Mouse (Mus musculus) MEL (cell line): ENCODE results near the gene Ghrl. TPM values are rescaled to one million over a fixed set of nuclear protein-coding genes. Genes with fewer than 3 reads are reported as not detected.

ENCODE experiments used
- DNase-seq: peaks from one replicate; pipeline ENCODE4 v3.0.0; 2011; ENCODE audit warnings: low read depth, low spot score
- H3K27ac ChIP-seq: 2 replicates; pipeline ENCODE4 v1.5.1; 2012; ENCODE audit warnings: low read depth, mild to moderate bottlenecking, control low read depth, low read length, moderate library complexity; ENCODE audit not compliant: control insufficient read depth
- H3K27me3 ChIP-seq, 2 experiments: fragments of 150-350 bp in 1 of 2; sonication (generic) in 1 of 2; 2 replicates each; pipeline ENCODE4 v1.6.1; 2012; ENCODE audit warnings: low read length in 2 of 2, mild to moderate bottlenecking in 2 of 2, improper control_type of control experiment in 1 of 2, moderate library complexity in 1 of 2; ENCODE audit not compliant: insufficient read depth in 2 of 2, control insufficient read depth in 1 of 2
- H3K36me3 ChIP-seq, 2 experiments: 2 replicates each; pipeline ENCODE4 v1.6.1; 2012 to 2014; ENCODE audit warnings: low read length in 2 of 2, improper control_type of control experiment in 1 of 2, inconsistent platforms in 1 of 2, mild to moderate bottlenecking in 1 of 2; ENCODE audit not compliant: insufficient read depth in 2 of 2, control insufficient read depth in 1 of 2
- H3K4me1 ChIP-seq, 2 experiments: fragments of 150-350 bp in 1 of 2; sonication (generic) in 1 of 2; 2 replicates each; pipeline ENCODE4 v1.6.1; 2012; ENCODE audit warnings: low read length in 2 of 2, improper control_type of control experiment in 1 of 2, mild to moderate bottlenecking in 1 of 2; ENCODE audit not compliant: insufficient read depth in 2 of 2, control insufficient read depth in 1 of 2
- H3K4me3 ChIP-seq, 2 experiments: fragments of 150-350 bp in 1 of 2; sonication (generic) in 1 of 2; 2 replicates each; pipeline ENCODE4 v1.5.1; 2012; ENCODE audit warnings: low read depth in 2 of 2, low read length in 2 of 2, mild to moderate bottlenecking in 2 of 2, moderate library complexity in 2 of 2, control low read depth in 1 of 2, improper control_type of control experiment in 1 of 2; ENCODE audit not compliant: control insufficient read depth in 1 of 2, insufficient read depth in 1 of 2
- H3K79me2 ChIP-seq: 2 replicates; pipeline ENCODE4 v1.6.1; 2012; ENCODE audit warnings: mild to moderate bottlenecking, low read length, moderate library complexity; ENCODE audit not compliant: control insufficient read depth, poor library complexity, insufficient read depth
- H3K9ac ChIP-seq: 2 replicates; pipeline ENCODE4 v1.6.1; 2012; ENCODE audit warnings: low read depth, mild to moderate bottlenecking, control low read depth, low read length, moderate library complexity; ENCODE audit not compliant: control insufficient read depth, poor library complexity, severe bottlenecking
- H3K9me3 ChIP-seq: fragments of 150-350 bp; sonication (generic); replicated peaks from 2 replicates; pipeline ENCODE4 v1.6.1; 2012; ENCODE audit warnings: mild to moderate bottlenecking, low read length, improper control_type of control experiment, moderate library complexity; ENCODE audit not compliant: insufficient read depth
- CHD1 ChIP-seq: IDR thresholded peaks from 2 replicates; pipeline ENCODE4 v1.6.1; 2012; ENCODE audit warnings: low read depth, mild to moderate bottlenecking, inconsistent platforms, low read length, improper control_type of control experiment
- CTCF ChIP-seq, 3 experiments: IDR thresholded peaks in 2 of 3; conservative IDR thresholded peaks in 1 of 3; 2 replicates each; pipeline ENCODE4 v1.5.1; 2011 to 2012; ENCODE audit warnings: low read length in 3 of 3, low read depth in 2 of 3, mild to moderate bottlenecking in 2 of 3, improper control_type of control experiment in 1 of 3, inconsistent platforms in 1 of 3, mixed read lengths in 1 of 3, moderate library complexity in 1 of 3; ENCODE audit not compliant: control insufficient read depth in 1 of 3, insufficient read depth in 1 of 3, poor library complexity in 1 of 3, severe bottlenecking in 1 of 3
- ELF1 ChIP-seq: IDR thresholded peaks from 2 replicates; pipeline ENCODE4 v1.6.1; 2014; ENCODE audit warnings: low read depth, mild to moderate bottlenecking, inconsistent platforms, low read length, improper control_type of control experiment, moderate library complexity
- EP300 ChIP-seq, 2 experiments: IDR thresholded peaks; 2 replicates each; pipeline ENCODE4 v1.6.1; 2011; ENCODE audit warnings: improper control_type of control experiment in 2 of 2, low read length in 2 of 2, low read depth in 1 of 2, mild to moderate bottlenecking in 1 of 2
- GABPA ChIP-seq: IDR thresholded peaks from 2 replicates; pipeline ENCODE4 v1.6.1; 2012; ENCODE audit warnings: low read depth, mild to moderate bottlenecking, inconsistent platforms, low read length, improper control_type of control experiment, moderate library complexity
- GATA1 ChIP-seq: IDR thresholded peaks from 2 replicates; pipeline ENCODE4 v1.6.1; 2011; ENCODE audit warnings: low read depth, low read length, improper control_type of control experiment
- HCFC1 ChIP-seq: IDR thresholded peaks from 2 replicates; pipeline ENCODE4 v1.6.1; 2012; ENCODE audit warnings: low read depth, mild to moderate bottlenecking, inconsistent platforms, low read length, improper control_type of control experiment, moderate library complexity
- KAT2A ChIP-seq: conservative IDR thresholded peaks from 2 replicates; pipeline ENCODE4 v1.6.1; 2012; ENCODE audit warnings: low read depth, low read length, improper control_type of control experiment, inconsistent platforms
- MAZ ChIP-seq: IDR thresholded peaks from 2 replicates; pipeline ENCODE4 v1.6.1; 2012; ENCODE audit warnings: low read depth, mild to moderate bottlenecking, inconsistent platforms, low read length, improper control_type of control experiment
- MEF2A ChIP-seq: IDR thresholded peaks from 2 replicates; pipeline ENCODE4 v1.6.1; 2014; ENCODE audit warnings: low read depth, mild to moderate bottlenecking, inconsistent platforms, low read length, improper control_type of control experiment; ENCODE audit not compliant: poor library complexity, insufficient replicate concordance, severe bottlenecking; ENCODE audit errors: extremely low read depth
- MXI1 ChIP-seq: IDR thresholded peaks from 2 replicates; pipeline ENCODE4 v1.6.1; 2011; ENCODE audit warnings: mild to moderate bottlenecking, low read depth, low read length, improper control_type of control experiment
- MYB ChIP-seq: IDR thresholded peaks from 2 replicates; pipeline ENCODE4 v1.6.1; 2011; ENCODE audit warnings: mild to moderate bottlenecking, low read depth, low read length, improper control_type of control experiment
- MYC ChIP-seq: IDR thresholded peaks from 2 replicates; pipeline ENCODE4 v1.6.1; 2011; ENCODE audit warnings: low read depth, mild to moderate bottlenecking, low read length, improper control_type of control experiment, moderate library complexity
- NELFE ChIP-seq: IDR thresholded peaks from 2 replicates; pipeline ENCODE4 v1.6.1; 2011; ENCODE audit warnings: low read depth, low read length, improper control_type of control experiment
- NRF1 ChIP-seq: IDR thresholded peaks from 2 replicates; pipeline ENCODE4 v1.6.1; 2014; ENCODE audit warnings: low read depth, mild to moderate bottlenecking, inconsistent platforms, low read length, improper control_type of control experiment, moderate library complexity; ENCODE audit not compliant: poor library complexity, insufficient read depth, severe bottlenecking
- POLR2A ChIP-seq, 2 experiments: IDR thresholded peaks; 2 replicates each; pipeline ENCODE4 v1.6.1; 2011 to 2012; ENCODE audit warnings: low read length in 2 of 2, mild to moderate bottlenecking in 2 of 2, control low read depth in 1 of 2, improper control_type of control experiment in 1 of 2, low read depth in 1 of 2, moderate library complexity in 1 of 2; ENCODE audit not compliant: control insufficient read depth in 1 of 2, insufficient read depth in 1 of 2, poor library complexity in 1 of 2
- POLR2AphosphoS5 ChIP-seq: IDR thresholded peaks from 2 replicates; pipeline ENCODE4 v1.6.1; 2012; ENCODE audit warnings: low read depth, borderline replicate concordance, mild to moderate bottlenecking, inconsistent platforms, low read length, moderate library complexity, mixed read lengths
- RAD21 ChIP-seq: IDR thresholded peaks from 2 replicates; pipeline ENCODE4 v1.6.1; 2011; ENCODE audit warnings: mild to moderate bottlenecking, low read depth, low read length, improper control_type of control experiment
- RCOR1 ChIP-seq: IDR thresholded peaks from 2 replicates; pipeline ENCODE4 v1.6.1; 2012; ENCODE audit warnings: low read depth, mild to moderate bottlenecking, inconsistent platforms, low read length, improper control_type of control experiment
- TBP ChIP-seq: IDR thresholded peaks from 2 replicates; pipeline ENCODE4 v1.8.0; 2011; ENCODE audit warnings: low read depth, low read length, improper control_type of control experiment
- UBTF ChIP-seq: IDR thresholded peaks from 2 replicates; pipeline ENCODE4 v1.6.1; 2012; ENCODE audit warnings: low read depth, mild to moderate bottlenecking, inconsistent platforms, low read length, improper control_type of control experiment, moderate library complexity, borderline replicate concordance; ENCODE audit not compliant: insufficient read depth
- USF2 ChIP-seq, 2 experiments: IDR thresholded peaks; 2 replicates each; pipeline ENCODE4 v1.6.1; 2011 to 2012; ENCODE audit warnings: improper control_type of control experiment in 2 of 2, low read length in 2 of 2, borderline replicate concordance in 1 of 2, inconsistent platforms in 1 of 2, low read depth in 1 of 2, mild to moderate bottlenecking in 1 of 2; ENCODE audit not compliant: insufficient read depth in 1 of 2
- ZC3H11A ChIP-seq: IDR thresholded peaks from 2 replicates; pipeline ENCODE4 v1.6.1; 2012; ENCODE audit warnings: low read depth, mild to moderate bottlenecking, inconsistent platforms, low read length, improper control_type of control experiment
- polyA plus RNA-seq, 2 experiments: library from polyadenylated mRNA; stranded (reverse) in 1 of 2; unstranded in 1 of 2; fragments of >175 nt in 1 of 2; fragments of >200 nt in 1 of 2; gene quantifications; 2 replicates each; pipeline versions ENCODE4 v1.2.1 to v1.2.4; 2012; ENCODE audit warnings: low replicate concordance in 2 of 2, low read depth in 1 of 2; ENCODE audit not compliant: insufficient read length in 2 of 2, insufficient read depth in 1 of 2, missing spikeins in 1 of 2
- total RNA-seq: library from RNA; depleted of rRNA; stranded (reverse); fragments of 300-350 nt; gene quantifications from 2 replicates; pipeline ENCODE4 v1.2.3, GENCODE M21; 2012

Gene Ghrl
- total and polyA plus RNA-seq, 3 experiments, result 0.81 to 2.8 TPM; not detected in 1

GRCm38 (mm10) chr6:113678246-113679012 is 41.3 kb downstream of the Ghrl start:
- DNase-seq, result no peak
- Histone ChIP-seq H3K27me3 (no peaks in the 10 kb centered on the region), H3K27ac (no peak overlapping the region), H3K4me3 (no peak overlapping the region), H3K4me1 (peaks cover 8 to 14% of the 10 kb centered on the region in 2 experiments; a peak in 3 of 4 replicates), H3K9ac (no peak overlapping the region), H3K79me2 (no peaks in the 10 kb centered on the region), H3K36me3 (peaks cover 0 to 5% of the 10 kb centered on the region in 2 experiments; a peak in 2 of 4 replicates), H3K9me3 (no peaks in the 10 kb centered on the region)
- TF ChIP-seq HCFC1 (no peak), CHD1 (no peak), ZC3H11A (no peak), RAD21 (no peak), MYC (no peak), GABPA (no peak), KAT2A (no peak), RCOR1 (no peak), MXI1 (no peak), MEF2A (no peak), NRF1 (no peak), UBTF (no peak), EP300 (IDR thresholded peaks at IDR 0.05; ENCODE audit: low read depth in 1 of 2, low read length in 2 of 2) (no peak), MYB (no peak), ELF1 (no peak), POLR2A (IDR thresholded peaks at IDR 0.05; ENCODE audit: control insufficient read depth in 1 of 2, insufficient read depth in 1 of 2, low read depth in 1 of 2, low read length in 2 of 2, poor library complexity in 1 of 2) (no peak), TBP (no peak)
- TF ChIP-seq, all 39 proteins: peak for 0

GRCm38 (mm10) chr6:113677070-113677734 is 42.5 kb downstream of the Ghrl start:
- Histone ChIP-seq H3K79me2 (no peaks in the 10 kb centered on the region), H3K36me3 (peaks cover 0 to 5% of the 10 kb centered on the region in 2 experiments; a peak in 2 of 4 replicates), H3K4me1 (peaks cover 8 to 14% of the 10 kb centered on the region in 2 experiments; a peak in 3 of 4 replicates), H3K9me3 (no peaks in the 10 kb centered on the region), H3K27me3 (no peaks in the 10 kb centered on the region), H3K9ac (no peak overlapping the region), H3K27ac (no peak overlapping the region), H3K4me3 (no peak overlapping the region)
- TF ChIP-seq MAZ (no peak), GATA1 (no peak), POLR2AphosphoS5 (no peak), USF2 (IDR thresholded peaks at IDR 0.05; ENCODE audit: borderline replicate concordance in 1 of 2, insufficient read depth in 1 of 2, low read depth in 1 of 2, low read length in 2 of 2) (no peak), TBP (no peak), NELFE (no peak), CTCF (IDR thresholded peaks at IDR 0.05 in 2 of 3, conservative IDR thresholded peaks at IDR 0.05 in 1 of 3; ENCODE audit: control insufficient read depth in 1 of 3, insufficient read depth in 1 of 3, low read depth in 2 of 3, low read length in 3 of 3, poor library complexity in 1 of 3, severe bottlenecking in 1 of 3) (no peak), CHD1 (no peak), RCOR1 (no peak), RAD21 (no peak), GABPA (no peak), NRF1 (no peak), MXI1 (no peak)
- no peak for DNase-seq
